Mouse (Mus musculus): ENCODE measurements around the gene Ldoc1.

The Ldoc1 gene

GRCm38 (mm10) chrX:61709302-61710033 lies at the start of gene Ldoc1:
Gene Ldoc1, plus strand, starts transcription at chrX:61709497.
- Histone ChIP-seq H3K27me3 (ENCODE audit: insufficient read depth, low read length) (no peaks in the 10 kb centered on the region), H3K4me3 (replicated peaks; ENCODE audit: low read length) (peak within 1 kb of the TSS; percentile 61), H3K4me1 (replicated peaks; ENCODE audit: low read depth, low read length) (no peaks in the 10 kb centered on the region), H3K9me3 (ENCODE audit: low read length) (no peaks in the 10 kb centered on the region; the same call in 1 of the 2 replicates), H3K36me3 (ENCODE audit: insufficient read depth, low read length) (no peaks in the 10 kb centered on the region)
- TF ChIP-seq CTCF (conservative IDR thresholded peaks at IDR 0.05; ENCODE audit: low read length) (no peak), POU5F1 (IDR thresholded peaks at IDR 0.05; ENCODE audit: borderline replicate concordance, low read length) (no peak), NANOG (IDR thresholded peaks at IDR 0.05; ENCODE audit: borderline replicate concordance, low read length) (no peak)

GRCm38 (mm10) chrX:61710131-61710530 lies 834 bp downstream of the Ldoc1 start:
- Histone ChIP-seq H3K4me1 (replicated peaks; ENCODE audit: low read depth, low read length) (no peaks in the 10 kb centered on the region), H3K27me3 (ENCODE audit: insufficient read depth, low read length) (no peaks in the 10 kb centered on the region), H3K4me3 (replicated peaks; ENCODE audit: low read length) (no peak overlapping the region), H3K9me3 (ENCODE audit: low read length) (no peaks in the 10 kb centered on the region; the same call in 1 of the 2 replicates), H3K36me3 (ENCODE audit: insufficient read depth, low read length) (no peaks in the 10 kb centered on the region)
- TF ChIP-seq NANOG (IDR thresholded peaks at IDR 0.05; ENCODE audit: borderline replicate concordance, low read length) (no peak), CTCF (conservative IDR thresholded peaks at IDR 0.05; ENCODE audit: low read length) (no peak), POU5F1 (IDR thresholded peaks at IDR 0.05; ENCODE audit: borderline replicate concordance, low read length) (no peak)

- H3K4me3 ChIP-seq (replicated peaks; ENCODE audit: low read length), result peak overlapping the region; percentile 56
- no peak for TF ChIP-seq POU5F1 (IDR thresholded peaks at IDR 0.05; ENCODE audit: borderline replicate concordance, low read length)
- no peaks in the 10 kb centered on the region for H3K36me3 ChIP-seq (ENCODE audit: insufficient read depth, low read length)
- peaks cover 15% of the 10 kb centered on the region; the same call in 1 of the 2 replicates for H3K4me1 ChIP-seq (replicated peaks; ENCODE audit: low read depth, low read length)
- peaks cover 10% of the 10 kb centered on the region for H3K9me3 ChIP-seq (ENCODE audit: low read length)
- H3K27me3 ChIP-seq (ENCODE audit: insufficient read depth, low read length), result no peaks in the 10 kb centered on the region
Observed at GRCm38 (mm10) chrX:61722281-61723028, 13.2 kb downstream of the Ldoc1 start.

GRCm38 (mm10) chrX:61723029-61723980 lies 14.0 kb downstream of the Ldoc1 start:
- no peaks in the 10 kb centered on the region for H3K36me3 ChIP-seq (ENCODE audit: insufficient read depth, low read length)
- H3K4me1 ChIP-seq (replicated peaks; ENCODE audit: low read depth, low read length), result peaks cover 15% of the 10 kb centered on the region; the same call in 1 of the 2 replicates
- no peaks in the 10 kb centered on the region for H3K27me3 ChIP-seq (ENCODE audit: insufficient read depth, low read length)
- H3K9me3 ChIP-seq (ENCODE audit: low read length), result peaks cover 18% of the 10 kb centered on the region
- peak overlapping the region; percentile 56 for H3K4me3 ChIP-seq (replicated peaks; ENCODE audit: low read length)
- TF ChIP-seq POU5F1 (IDR thresholded peaks at IDR 0.05; ENCODE audit: borderline replicate concordance, low read length), result no peak
- no peak for TF ChIP-seq CTCF (conservative IDR thresholded peaks at IDR 0.05; ENCODE audit: low read length)
- no peak for TF ChIP-seq NANOG (IDR thresholded peaks at IDR 0.05; ENCODE audit: borderline replicate concordance, low read length)

GRCm38 (mm10) chrX:61727516-61728310 lies 18.4 kb downstream of the Ldoc1 start:
- peaks cover 32% of the 10 kb centered on the region for H3K9me3 ChIP-seq (ENCODE audit: low read length)
- no peaks in the 10 kb centered on the region for H3K27me3 ChIP-seq (ENCODE audit: insufficient read depth, low read length)
- peaks cover 7% of the 10 kb centered on the region; the same call in 1 of the 2 replicates for H3K4me1 ChIP-seq (replicated peaks; ENCODE audit: low read depth, low read length)
- TF ChIP-seq CTCF (conservative IDR thresholded peaks at IDR 0.05; ENCODE audit: low read length) (no peak), NANOG (IDR thresholded peaks at IDR 0.05; ENCODE audit: borderline replicate concordance, low read length) (no peak)
- no peaks in the 10 kb centered on the region for H3K36me3 ChIP-seq (ENCODE audit: insufficient read depth, low read length)
- no peak overlapping the region for H3K4me3 ChIP-seq (replicated peaks; ENCODE audit: low read length)

Data from E14TG2a.4 (cell line).